Mouse (Mus musculus) gastrocnemius, postnatal 10 days (tissue): ENCODE results near the gene Nlgn1. TPM values are rescaled to one million over a fixed set of nuclear protein-coding genes. Genes with fewer than 3 reads are reported as not detected.
"Not testable (repeated sequence)": the region's sequence is repeated elsewhere in the genome, so short reads cannot be mapped to it uniquely, and the experiment has no call there.

Experiments
- DNase-seq: peaks from one replicate; pipeline ENCODE4 v3.0.0; 2021; ENCODE audit warnings: mixed read lengths
- total RNA-seq, 2 experiments: library from RNA; stranded (reverse); gene quantifications; 2 replicates each; pipeline ENCODE4 v1.2.3; 2021

Gene Nlgn1
- total RNA-seq, 2 experiments from 2014 or later, result 1.2 to 1.5 TPM

DNA sequence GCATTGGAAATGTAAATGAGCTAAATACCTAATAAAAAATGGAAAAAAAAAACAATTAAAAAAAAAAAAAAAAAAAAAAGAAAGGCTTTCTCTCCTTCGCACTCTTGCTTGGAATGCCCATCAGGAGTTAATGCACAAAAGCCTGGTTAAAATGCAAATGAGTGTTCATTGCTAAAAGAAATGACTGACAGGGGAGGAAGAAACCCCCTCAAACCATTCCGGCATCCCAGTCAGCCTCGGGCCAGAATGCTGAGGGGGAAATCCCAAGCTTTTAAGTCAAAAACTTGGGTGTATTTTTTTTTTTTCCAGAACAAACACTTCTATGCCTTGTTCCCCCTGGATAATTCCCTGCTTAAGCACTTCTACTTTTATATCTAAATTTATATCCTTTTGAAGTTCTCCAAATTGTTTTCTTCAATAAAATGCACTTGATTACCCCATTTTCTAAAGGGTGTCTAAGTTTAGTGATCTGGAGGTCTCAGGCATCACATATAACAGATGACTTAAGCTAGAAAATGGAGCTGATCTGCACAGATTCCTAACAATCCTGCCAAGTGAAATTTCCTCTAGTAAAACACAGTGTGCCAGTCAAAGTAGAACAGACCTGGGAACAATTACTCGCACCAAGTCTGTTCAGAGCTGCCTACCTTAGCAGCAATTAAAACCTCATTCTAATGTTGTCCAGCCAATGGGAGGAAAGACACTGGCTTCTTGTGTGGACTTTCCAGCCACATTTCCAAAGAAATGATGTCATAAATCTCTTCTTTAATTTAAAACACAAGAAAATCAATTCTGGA lies 686.2 kb downstream of the Nlgn1 start:
- no peak for DNase-seq

DNA sequence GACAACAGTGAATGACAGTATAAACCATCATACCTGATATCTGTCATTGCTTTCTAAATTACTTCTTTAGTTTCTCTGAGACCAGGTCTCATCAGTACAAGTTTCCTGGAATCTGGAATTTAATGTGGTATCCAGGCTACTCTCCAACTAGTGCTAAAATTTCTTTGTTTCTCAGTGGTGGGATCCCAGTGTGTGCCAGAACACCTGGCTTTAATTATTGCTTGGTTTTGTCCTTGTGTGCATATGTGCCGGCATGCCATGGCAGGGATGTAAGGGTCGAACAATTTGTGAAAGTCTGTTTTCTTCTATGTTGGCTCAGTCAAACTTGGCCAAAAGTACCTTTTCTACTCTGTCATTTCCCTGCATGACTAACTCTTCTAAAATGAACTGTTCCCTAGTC lies 703.1 kb downstream of the Nlgn1 start:
- no peak for DNase-seq

DNA sequence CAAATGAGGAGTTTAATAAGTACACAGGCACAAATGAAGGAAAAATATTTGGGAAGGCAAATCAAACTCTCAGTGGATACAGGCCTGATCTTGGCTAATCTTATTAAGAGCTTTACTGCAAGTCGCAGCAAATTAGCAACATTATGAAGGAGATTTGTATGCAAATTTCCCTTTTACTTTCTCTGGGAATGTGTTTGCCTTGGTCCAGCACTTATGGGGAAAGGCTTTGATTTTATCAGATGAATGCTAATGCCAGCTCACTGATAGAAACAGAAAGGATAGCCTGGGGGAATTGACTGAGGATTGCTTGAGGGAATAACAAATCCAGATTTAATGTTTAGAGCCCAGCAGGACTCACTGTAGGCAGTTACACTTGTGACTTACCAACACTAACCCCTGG lies 725.7 kb downstream of the Nlgn1 start:
- DNase-seq, result no peak

DNA sequence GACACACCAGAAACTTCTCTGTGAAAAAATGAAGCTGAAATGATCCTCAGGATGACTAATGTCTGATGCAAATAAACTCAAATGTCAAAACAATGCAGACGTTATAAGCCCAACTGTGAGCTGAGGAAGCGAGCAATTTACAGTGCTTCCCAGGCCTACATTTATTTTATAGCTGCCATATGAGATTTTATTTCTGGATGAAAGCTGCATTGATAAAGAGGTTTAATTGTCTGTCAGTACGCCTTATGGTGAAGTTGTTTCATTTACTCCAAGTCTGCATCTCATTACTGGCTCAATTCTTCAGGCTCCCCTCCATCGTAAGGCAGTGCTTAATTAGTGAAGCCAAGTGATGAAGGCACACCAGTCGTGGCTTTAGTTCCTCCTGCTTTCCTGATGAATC lies 734.7 kb downstream of the Nlgn1 start:
- DNase-seq, result no peak

DNA sequence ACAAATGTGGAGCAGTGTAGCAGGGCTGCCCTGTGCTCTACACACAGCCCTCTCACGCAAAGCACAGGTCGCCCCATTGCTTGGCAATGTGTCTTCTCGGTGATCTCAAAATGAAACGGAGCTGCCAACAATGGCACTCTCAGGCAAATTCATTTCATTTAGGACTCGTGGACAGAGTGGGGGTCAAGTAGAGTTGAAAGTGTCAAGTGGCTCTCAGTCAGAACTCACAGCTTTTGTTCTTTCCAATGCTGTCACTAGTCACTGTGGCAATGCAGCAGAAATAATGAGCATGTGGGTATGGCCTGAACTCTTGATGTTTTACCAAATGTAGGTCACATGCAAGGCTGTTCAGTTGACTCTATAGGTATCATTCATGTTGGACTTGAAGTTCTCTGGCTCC lies 756.7 kb downstream of the Nlgn1 start:
- DNase-seq, result no peak

DNA sequence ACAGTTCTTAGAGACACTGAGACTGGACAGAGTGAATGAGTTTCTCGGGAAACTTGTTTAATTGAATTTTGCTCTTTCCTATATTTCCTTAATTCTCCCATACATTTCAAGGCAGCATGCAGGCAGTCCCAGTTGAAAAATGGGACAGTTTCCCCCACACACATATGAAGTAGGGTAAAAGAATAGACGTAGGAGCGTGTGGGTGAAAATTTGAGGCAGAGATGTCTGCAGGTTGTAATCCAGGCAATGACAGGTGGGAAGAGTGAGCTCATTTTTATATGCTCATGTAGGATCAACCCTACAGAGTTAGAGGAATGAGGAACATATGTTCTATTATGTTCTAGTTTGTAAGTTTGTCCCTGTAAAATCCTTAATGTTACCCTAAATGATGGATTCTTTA lies 757.4 kb downstream of the Nlgn1 start:
- no peak for DNase-seq

DNA sequence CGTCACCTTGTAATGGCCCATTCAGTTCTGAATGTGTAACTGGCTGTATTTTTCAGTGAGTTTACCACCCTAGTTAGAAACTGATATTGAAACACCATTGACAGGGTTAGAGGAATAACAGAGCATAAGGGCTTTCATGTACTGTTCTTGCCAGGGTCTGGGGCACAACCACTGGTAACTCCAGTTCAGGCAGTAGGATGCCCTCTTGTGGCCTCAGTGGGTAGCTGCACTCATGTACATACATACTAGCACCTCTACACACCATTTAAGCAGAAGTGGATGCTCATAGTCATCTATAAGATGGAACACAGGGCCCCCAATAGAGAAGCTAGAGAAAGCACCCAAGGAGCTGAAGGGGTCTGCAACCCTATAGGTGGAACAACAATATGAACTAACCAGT lies 773.7 kb downstream of the Nlgn1 start:
- not testable (repeated sequence) for DNase-seq

DNA sequence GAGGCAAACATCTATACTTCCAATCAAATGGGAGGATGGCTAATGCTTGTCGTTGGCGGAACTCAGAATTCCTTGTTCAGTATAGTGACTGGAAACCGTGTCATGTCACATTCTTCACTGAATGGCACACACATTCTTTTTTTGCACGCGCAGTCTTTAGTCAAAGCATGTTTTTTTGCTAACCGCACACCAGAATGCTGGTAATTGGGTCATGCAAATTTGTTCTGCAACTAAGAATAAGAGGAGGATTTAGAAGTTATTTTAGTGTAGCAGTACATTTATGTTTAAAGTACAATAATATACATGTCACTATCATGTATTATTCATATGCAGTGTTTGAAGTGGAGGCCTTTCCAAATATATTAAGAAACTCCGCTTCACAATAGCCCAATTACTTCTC lies 783.2 kb downstream of the Nlgn1 start:
- not testable (repeated sequence) for DNase-seq

DNA sequence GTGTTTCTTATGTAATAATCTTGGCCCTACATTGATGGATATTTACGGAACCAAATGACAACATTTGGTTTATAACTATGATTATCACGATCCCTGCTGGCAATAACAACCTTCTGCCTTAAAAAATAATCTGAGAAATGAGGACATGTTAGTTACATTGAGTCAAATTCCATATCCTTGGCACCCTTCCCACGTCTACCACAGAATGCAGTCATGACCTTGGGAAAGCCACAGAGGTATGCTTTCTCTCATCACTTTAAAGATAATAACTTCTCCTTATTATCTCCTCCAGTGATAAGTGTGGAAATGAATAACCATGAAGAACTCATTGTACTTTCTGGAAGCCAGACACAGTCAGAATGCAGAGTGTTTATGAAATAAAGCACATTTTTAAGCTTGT lies 808.0 kb downstream of the Nlgn1 start:
- not testable (repeated sequence) for DNase-seq

DNA sequence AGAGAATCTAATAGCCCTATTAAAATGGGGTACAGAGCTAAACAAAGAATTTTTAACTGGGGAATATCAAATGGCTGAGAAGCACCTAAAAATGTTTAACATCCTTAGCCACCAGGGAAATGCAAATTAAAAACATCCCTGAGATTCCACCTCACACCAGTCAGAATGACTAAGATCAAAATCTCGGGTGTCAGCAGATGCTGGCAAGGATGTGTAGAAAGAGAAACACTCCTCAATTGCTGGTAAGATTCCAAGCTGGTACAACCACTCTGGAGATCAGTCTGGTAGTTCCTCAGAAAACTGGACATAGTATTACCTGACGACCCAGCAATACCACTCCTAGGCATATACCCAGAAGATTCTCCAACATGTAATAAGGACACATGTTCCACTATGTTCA lies 869.2 kb downstream of the Nlgn1 start:
- DNase-seq, result no peak

DNA sequence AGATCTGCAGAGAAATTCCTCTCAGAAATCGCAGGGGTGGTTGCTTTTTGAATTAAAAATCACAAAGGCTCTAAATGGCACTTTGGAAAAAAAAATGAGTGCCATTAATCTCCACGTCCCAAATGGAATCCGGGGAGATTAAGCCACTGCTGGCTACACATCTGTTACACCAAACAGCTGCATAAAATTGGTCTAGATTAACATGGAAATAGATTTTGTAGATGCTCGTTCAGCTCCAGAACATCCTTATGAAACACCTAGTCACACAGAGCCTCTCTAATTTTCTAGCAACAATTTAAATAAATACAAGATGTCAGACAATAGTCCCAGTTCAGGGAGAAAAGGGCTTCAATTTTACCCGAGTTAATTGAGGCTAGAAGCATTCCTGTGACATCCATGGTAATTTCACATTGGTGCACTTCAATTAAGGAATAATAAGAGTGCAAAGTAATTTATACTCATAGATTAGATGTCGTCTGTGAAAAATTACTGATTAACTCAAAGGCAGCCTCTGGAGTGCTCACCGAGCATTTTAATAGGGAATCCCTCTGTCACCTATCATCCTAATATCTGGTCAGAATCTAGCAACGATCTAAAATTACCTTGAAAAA lies 875.9 kb downstream of the Nlgn1 start:
- no peak for DNase-seq

DNA sequence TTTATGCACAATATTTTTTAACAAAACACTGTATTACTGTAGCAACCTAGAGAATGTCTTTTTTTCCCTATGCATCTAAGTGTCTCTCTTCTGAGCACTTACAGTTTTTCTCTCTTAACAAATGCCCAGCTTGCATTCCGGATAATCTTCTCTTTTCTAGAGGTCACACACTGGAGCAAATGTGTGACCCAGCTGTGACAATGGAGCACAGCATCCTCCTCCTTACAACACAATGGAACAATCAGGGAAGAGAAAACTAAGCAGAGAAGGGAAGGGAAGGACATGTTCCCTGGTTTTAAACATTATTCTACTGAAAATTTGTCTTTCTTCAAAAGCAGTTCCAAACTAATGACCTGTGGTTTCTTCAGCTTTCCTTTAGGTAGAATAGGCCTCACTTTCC lies 879.9 kb downstream of the Nlgn1 start:
- DNase-seq, result no peak

DNA sequence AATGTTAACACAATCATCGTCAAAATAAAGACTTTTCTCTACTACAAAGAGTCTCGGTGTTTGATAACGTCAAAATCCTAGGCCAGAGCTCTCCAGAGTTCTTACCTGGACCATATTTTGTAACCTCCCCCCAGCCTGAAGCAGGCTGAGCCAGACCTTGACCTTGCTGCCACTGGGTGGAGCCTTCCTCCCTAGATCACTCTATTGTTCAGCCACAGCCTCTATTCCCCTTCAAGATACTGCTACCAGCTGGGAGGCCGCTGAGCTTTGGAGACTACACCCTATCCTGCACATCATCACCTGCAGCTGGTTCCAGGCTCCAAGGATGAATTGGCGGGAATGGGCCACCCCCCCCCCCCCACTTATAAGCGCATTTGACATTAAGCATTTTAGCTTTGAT lies 881.8 kb downstream of the Nlgn1 start:
- DNase-seq, result no peak

DNA sequence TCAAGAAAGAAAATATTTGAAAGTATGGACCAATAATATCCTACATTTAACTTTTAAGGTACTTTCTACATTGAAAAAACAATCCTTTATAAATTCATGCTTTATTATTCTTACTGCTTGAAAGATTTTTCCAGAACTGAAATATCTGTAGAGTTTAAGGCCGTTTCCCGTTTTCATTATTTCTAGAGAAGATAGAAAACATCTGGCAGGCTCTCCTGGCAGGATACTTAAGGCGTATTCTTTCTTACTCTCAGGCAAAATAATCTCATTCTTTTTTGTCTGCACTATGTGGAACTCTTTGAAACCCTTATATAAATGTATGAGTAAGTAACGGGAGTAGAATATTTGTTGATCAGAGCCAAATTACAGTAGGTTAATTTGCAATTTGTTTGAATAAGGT lies 882.9 kb downstream of the Nlgn1 start:
- no peak for DNase-seq

DNA sequence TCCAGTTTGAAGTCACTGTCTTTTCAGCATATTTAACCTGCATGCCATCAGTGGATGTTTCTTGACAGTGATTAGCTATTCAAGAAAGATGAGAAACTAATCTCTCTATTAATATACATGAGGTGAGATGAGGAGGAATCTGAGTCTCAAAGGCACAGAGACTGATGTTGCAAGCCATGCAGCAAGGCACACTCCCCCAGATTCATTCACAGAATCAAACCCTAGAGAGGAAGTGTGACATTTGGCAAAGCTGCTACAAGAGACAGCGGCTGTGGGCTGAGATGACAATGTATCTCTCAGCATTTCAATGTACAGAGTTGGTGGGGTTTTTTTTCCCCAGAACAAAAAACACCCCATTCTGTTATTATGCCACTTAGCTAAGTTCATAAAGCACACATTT lies 885.1 kb downstream of the Nlgn1 start:
- no peak for DNase-seq

DNA sequence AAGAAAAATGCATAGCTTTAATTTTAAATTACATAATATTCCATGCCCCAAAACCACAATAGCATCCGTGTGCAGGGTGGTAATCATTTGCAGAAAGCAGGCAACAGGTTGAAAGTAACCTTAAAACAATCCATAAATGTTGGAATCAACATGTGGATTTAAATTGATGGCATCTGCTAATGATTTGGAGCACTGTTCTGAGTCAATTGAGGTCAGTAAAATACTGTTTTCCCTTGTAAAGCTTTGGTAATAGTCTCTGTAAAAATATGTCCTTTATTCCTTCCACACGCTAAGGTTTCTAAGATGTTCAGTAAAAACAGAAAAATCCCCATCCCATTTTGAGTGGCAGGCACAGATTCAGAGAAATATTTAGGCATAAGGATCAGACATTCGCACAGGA lies 888.6 kb downstream of the Nlgn1 start:
- no peak for DNase-seq

DNA sequence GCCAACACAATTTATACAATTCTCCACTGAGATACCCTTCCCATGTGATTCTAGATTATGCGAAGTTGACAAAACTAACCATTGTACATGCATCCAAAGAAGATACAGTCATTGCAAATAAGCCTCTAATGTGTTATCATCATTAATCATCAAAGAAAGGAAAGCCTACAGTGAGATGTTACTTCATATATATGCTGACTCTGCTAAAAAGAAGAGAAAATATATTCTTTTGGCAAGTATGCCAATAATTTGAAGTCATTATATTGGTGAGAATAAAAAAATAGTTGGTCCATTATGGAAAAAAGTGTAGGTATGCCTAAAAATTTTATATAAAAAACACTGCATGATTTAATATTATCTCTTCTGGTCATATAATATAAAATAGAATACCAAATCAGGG lies 889.6 kb downstream of the Nlgn1 start:
- DNase-seq, result no peak

DNA sequence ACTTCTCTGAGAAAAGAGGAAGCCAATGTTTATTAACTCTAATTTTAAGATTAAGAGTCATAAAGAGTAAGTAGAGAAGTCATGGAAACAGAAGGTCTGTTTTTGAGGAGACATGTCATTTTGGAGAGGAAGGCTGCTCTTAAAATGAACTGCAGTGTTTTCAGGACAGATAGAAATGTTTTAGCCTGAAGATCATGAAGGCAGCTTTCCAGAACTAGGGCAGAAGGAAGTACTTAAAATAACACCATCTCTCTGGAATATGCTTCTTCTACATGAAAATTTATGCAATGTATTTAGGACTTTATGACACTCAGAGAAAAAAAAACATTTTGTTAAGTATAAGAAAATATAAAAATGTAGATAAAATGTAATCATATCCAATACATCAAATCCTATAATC lies 905.3 kb downstream of the Nlgn1 start:
- no peak for DNase-seq

DNA sequence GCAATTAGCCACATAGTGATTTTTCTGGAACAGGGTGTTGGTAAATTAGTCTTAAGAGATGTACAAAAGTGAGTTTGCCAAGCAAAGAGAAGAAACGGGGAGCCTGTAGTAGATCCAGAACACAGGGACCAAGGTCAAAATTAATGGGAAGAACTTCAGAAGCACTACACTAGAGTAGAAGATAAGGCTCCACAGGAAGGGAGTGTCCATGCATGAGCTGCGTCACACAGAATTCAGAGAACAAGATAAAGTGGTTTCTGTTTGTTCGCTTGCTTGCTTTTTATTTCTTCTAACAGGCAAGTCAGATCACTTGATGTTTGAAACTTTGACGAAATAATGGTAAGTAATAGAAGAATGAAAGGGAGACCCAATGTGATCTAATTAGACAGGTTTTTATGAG lies 920.3 kb downstream of the Nlgn1 start:
- DNase-seq, result no peak
